Mouse (Mus musculus): ENCODE measurements around the gene Wnt2.

Wnt2 gene

GRCm38 (mm10) chr6:18029746-18030656, at the start of gene Wnt2:
Wnt2 (minus strand) TSS chr6:18030585.
- DNase-seq: no peak

- DNase-seq: no peak
Observed at GRCm38 (mm10) chr6:18078615-18079014, 48.2 kb upstream of the Wnt2 start.

DNA sequence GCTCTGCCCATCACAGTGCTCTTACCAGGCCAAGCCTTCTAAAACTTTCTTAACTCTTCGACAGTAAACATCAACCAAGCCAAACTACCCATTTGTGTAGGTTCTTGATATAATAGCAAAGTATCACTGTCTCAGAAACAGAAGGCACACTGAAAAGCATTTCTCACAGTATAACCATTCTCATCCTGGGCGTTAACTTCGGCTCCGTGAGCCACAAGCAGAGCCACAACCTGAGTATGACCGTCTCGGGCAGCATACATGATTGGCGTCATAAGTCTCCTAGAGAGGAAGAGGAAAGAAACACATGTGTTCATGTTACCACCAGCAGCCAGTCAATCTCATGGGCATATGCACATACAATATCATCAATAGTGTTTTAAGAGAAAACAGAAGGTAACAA, 46.6 kb upstream of the Wnt2 start:
- no peak for DNase-seq

- no peak for DNase-seq
Observed at GRCm38 (mm10) chr6:18076577-18076976, 46.2 kb upstream of the Wnt2 start.

- DNase-seq: no peak
Observed at GRCm38 (mm10) chr6:18057899-18058298, 27.5 kb upstream of the Wnt2 start.

- no peak for DNase-seq
Observed at GRCm38 (mm10) chr6:18051702-18052101, 21.3 kb upstream of the Wnt2 start.

DNA sequence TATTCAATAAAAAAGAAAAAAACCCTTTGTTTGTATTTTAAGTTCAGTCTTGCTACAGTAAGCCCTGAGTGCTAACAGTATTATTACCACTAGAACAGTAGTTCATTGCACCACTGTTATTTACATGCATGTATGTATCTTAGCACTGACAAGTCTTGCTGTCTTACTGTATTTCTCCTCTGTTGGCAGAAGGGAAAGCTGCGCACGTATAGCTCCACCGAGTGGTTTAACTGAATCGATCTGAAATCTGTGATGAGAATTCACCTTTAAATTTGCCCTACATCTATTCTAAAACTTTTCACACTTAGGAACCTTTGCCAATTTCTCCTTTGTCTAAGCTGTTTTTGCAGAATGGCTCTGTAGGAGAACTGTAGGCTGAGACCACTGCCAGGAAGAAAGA, 13.9 kb upstream of the Wnt2 start:
- DNase-seq: no peak

- DNase-seq: no peak
Observed at GRCm38 (mm10) chr6:18043172-18043571, 12.8 kb upstream of the Wnt2 start.

DNA sequence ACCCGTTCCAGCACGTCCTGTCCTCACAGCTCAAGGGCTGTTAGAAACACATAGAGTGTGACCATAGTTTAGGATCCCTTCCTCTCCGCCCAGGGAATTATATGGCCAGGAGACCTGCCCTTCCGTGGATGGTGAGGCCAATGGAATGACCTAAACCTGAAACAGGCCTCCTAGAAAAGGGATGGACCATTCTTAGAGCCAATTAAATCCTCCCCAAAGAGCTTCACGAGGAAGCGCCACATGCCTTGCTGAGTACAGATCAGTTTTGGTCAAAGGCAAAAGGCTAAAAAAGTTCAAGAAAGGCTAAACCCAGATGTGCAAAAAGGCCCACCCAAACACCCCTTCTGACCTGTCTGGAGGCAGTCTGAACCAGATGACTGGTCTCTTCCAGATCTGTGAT, 1.9 kb upstream of the Wnt2 start:
- DNase-seq: no peak

DNA sequence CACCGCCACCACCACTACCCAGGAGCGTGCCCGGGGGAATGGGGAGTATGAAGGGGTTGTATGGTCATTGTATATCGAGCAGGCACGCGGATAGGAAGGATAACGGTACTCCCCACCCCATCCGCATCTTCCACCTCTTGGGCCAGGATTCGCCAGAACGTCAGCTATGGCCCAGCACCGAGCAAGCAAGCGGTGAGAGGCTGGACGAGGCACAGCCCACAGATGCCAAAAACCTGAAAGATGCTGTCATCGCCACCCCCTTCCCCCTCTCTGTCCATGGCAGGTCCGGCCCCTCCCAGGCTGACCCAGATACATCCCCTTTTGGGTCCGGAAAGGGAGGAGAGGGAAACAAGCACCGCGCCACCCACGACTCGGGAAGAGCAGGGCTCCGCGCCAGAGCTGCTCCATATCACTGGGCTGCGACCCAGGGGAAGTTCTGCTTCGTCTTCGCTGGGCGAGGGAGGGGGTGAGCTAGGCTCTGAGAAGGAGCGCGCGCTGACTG, 1.2 kb upstream of the Wnt2 start:
- DNase-seq: no peak

DNA sequence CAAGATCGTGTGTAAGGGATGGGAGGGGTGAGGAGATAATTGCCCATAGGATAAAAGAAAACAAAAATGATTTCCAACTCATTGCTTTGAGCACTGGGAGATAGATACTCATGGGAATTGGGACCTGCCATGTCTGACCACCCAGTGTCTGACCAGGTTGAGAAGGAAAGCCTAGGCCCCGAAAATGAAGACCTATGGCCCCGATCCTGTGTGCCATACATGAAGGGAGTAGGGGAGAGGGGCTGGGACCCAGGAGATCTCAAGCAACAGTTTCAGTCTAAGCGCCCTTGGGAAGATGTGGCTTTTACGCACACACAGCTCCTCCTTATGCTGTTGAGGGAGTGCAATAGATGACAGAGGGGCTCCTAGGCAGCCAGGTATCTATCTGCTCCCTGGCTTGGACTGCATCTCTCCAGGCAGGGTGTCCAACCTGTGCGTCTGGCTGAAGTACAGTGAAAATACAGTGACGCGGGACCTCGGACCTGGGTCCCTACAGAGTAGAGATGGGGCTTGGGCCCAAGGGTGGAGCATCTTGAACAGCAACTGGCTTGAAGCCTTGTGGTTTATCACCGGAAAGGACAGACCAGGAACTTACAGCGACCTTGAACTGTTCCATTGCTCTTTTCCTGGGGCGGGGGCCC, 603 bp upstream of the Wnt2 start:
- DNase-seq: no peak

DNA sequence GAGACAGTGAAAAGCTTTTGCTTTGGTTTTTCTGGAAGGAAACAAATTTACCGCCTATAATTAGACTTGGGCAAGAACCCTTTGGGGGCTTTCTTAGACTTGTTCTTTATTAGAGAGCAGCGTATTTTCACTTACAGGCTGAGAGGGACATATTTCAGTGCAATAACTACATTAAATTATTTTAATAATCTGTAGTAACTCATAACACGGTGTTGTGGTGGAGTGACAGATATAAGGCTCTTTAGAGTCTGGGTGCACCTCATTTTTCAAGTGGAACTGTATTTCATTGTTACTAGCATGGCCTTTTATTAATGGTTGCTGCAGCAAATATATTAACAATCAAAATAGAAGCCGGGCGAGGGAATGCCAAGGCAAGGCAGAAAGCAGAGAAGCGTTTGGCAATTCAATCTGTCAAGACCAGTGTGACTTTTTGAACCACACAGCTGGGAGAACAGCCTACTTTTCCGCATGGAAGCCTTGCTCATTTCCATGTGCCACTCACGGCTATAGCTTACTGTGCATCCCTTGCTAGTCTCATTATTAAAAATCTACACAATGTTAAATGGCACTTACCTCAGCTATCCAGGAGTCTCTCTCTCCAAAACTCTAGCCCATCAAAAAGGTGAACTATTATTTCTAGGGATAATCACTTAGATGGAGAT, 6.1 kb downstream of the Wnt2 start:
- no peak for DNase-seq

DNA sequence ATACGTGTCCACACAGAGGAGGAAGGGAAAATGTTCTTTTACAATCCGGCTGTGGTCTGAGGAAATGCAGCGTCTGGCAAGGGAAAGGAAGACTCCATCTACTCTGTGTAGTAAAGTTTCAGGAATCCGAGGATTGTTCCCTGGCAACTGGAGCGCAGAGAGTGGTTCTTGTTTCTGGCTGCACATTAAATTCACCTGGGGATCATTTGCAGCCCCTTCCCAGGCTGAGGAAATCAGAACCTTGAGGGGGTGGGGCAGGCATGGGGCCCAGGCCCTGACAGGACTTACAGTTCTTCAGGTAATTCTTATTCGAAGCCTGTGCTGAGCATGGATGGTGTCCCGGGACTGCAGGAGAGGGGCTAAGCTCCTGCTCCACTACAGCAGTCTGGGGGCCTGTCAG, 17.0 kb downstream of the Wnt2 start:
- no peak for DNase-seq

DNA sequence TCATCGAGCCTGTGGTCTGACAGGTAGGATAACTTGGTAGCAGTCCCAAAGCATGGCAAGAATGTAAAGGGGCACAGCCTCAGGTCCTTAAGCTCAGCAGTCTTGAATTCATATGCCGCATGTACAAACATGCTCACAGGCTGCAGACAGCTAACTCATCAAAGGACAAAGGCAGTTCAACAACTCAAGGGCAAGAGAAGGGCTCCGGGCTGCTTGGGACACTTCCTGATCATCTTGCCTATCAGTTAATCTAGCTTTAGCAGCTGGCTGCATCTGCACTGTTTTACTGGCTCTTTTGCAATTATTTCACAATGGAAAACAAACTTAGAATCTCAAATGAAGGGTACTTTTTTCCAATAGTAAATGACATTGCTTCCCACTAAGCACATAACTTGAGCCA, 23.0 kb downstream of the Wnt2 start:
- DNase-seq: no peak

- no peak for DNase-seq
Observed at GRCm38 (mm10) chr6:18002065-18002464, 28.3 kb downstream of the Wnt2 start.

DNA sequence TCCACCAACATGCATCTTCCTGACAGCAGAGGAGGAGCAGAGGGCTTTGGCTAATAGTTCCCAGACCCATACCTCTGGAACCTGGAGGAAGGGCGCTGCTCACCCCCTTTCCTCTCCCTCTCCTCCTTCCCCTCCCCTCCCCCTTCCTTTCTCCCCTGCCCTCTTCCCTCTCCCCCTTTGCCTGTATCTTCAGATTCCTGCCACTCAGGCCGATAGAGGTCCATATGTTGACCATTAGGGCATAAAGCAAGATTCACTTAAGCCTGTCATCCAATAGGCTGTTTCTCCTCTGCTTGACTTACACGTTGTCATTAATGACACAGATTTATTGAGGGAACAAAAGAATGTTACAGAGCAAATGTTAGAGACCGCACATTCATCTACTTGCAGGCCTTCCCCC, 31.9 kb downstream of the Wnt2 start:
- no peak for DNase-seq

DNA sequence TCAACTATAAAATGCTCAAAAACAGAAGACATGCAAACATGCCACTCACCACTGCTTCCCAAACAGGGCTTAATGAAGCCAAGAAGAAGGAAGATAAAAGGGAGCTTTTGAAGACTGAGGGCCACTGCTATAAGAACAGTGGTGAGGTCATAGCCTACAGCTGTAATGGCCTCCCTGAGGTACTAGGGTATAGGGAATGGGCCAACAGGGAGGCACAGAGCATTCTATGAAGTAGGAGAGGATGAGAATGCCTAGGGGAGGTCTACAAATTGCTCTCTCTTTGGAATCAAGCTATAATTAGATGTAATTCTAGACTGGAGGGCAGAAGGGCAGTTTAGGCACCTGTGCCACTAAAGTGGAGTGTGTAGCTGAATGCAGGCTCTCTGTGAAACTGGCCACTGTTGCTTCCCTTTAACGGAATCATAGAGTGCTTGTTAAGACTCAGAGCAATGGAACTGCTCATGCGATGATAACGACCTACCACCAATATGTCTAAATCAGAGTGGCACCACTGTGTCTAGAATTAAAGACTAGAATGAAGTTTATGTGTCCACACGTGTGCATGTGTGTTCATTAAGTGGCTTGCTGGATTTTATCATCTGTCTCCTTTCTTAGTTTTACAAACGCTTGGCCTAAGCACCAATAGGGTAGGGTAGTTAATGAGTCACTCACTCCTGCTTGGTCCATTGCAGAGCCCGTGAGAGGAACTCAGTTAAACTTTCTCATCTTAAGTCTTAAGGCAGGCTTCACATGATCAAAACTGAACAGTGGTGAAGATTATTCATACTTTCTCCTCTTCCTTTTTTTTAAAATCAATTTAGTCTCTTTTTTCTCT, 35.2 kb downstream of the Wnt2 start:
- DNase-seq: no peak

GRCm38 (mm10) chr6:17991625-17992024, 38.8 kb downstream of the Wnt2 start:
- DNase-seq: no peak

DNA sequence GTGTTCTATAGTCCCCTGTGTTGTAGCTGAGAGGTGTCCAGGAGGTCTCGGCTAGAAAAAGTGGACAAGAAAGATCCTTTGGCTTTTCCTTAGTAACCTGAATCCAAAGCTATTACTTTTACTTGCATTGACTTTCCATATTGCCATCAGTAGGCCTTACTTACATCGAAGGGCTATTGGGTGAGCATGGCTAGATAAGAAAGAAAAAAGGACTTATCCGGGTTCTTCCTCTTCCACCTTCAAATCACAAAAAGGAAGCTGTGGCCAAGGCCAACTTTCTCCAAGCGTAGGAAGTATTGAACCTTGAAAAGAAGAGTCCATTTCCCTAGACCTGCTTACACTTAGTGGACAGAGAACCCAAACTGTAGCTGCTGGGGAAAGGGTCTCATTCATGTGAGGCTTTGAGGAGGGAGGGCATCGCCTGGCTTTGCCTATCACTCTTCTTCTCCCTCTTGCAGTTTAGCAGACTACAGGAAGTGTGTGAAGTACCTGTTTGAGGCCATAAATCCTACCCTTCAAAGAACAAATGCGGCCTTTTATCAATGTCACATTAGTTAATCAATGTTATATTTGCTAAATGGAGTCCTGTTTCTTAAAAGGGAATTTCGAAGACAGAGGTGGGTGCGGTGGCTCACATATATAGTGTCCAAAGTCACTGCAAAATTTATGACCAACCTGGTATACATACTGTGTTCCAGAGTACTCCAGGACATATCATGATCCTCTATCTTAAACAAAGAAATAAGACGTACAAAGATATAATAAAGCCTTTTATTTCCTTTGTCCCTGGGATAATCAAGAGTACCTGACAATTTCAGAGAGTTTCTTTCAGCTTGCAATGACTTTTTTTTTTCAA, 40.0 kb downstream of the Wnt2 start:
- no peak for DNase-seq

GRCm38 (mm10) chr6:17979361-17979760, 51.0 kb downstream of the Wnt2 start:
- DNase-seq: no peak

- no peak for DNase-seq
Observed at GRCm38 (mm10) chr6:17978881-17979280, 51.5 kb downstream of the Wnt2 start.

DNA sequence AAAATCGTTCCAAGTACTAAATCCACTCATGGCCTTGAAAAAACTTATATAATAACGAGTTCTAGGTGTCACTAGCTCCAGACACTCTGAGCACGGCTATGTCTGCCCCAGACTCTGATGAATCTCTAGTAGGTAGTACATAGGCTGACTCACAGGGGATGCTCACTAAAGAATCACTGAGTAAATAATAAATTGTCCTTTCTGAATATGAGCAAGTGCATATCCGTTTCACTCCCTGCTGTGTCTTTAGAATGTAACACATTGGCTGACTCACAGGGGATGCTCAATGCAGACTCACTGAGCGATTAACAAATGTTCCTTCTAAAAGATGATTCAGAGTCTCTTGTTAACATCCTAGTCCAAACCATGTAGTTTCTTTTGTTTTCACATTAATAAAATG, 52.1 kb downstream of the Wnt2 start:
- no peak for DNase-seq
